Mouse (Mus musculus): ENCODE measurements around the gene 4933405L10Rik. TPM values are rescaled to one million over a fixed set of nuclear protein-coding genes. Genes with fewer than 3 reads are reported as not detected.

4933405L10Rik gene
- polyA plus RNA-seq (2014; fragmentation: Illumina TruSeq; extraction: RNeasy Lipid Tissue Mini Kit (QIAGEN cat#74804); ENCODE audit: low read depth, low replicate concordance), result 4.7 TPM

GRCm38 (mm10) chr8:105707498-105708403 is at the start of gene 4933405L10Rik, which contains the start of gene Enkd1:
TSS of gene 4933405L10Rik (plus strand) at chr8:105707655.
TSS of gene Enkd1 (minus strand) at chr8:105708210.

GRCm38 (mm10) chr8:105685796-105686308 is 21.6 kb upstream of the 4933405L10Rik start, which contains the start of gene Carmil2:
TSS of gene Carmil2 (plus strand) at chr8:105686274.

GRCm38 (mm10) chr8:105700966-105701824 is 6.3 kb upstream of the 4933405L10Rik start, which contains the start of the genes Acd and Pard6a:
TSS of gene Acd (minus strand) at chr8:105701102.
TSS of gene Pard6a (plus strand) at chr8:105701148.

GRCm38 (mm10) chr8:105758277-105759108 is 51.0 kb downstream of the 4933405L10Rik start, which contains the start of gene Gfod2:
TSS of gene Gfod2 (minus strand) at chr8:105758664.

Other genes with a start within 250 kb of the 4933405L10Rik start
- 0.20 TPM for gene Tppp3, start 236.1 kb upstream of the 4933405L10Rik start, polyA plus RNA-seq (2014; fragmentation: Illumina TruSeq; extraction: RNeasy Lipid Tissue Mini Kit (QIAGEN cat#74804); ENCODE audit: low read depth, low replicate concordance)
- gene Zdhhc1, start 210.8 kb upstream of the 4933405L10Rik start, polyA plus RNA-seq (2014; fragmentation: Illumina TruSeq; extraction: RNeasy Lipid Tissue Mini Kit (QIAGEN cat#74804); ENCODE audit: low read depth, low replicate concordance), result 4.0 TPM
- gene Hsd11b2, start 188.9 kb upstream of the 4933405L10Rik start, polyA plus RNA-seq (2014; fragmentation: Illumina TruSeq; extraction: RNeasy Lipid Tissue Mini Kit (QIAGEN cat#74804); ENCODE audit: low read depth, low replicate concordance), result 0.11 TPM
- 10.6 TPM for gene Atp6v0d1, start 141.6 kb upstream of the 4933405L10Rik start, polyA plus RNA-seq (2014; fragmentation: Illumina TruSeq; extraction: RNeasy Lipid Tissue Mini Kit (QIAGEN cat#74804); ENCODE audit: low read depth, low replicate concordance)
- gene Ripor1, start 102.4 kb upstream of the 4933405L10Rik start, polyA plus RNA-seq (2014; fragmentation: Illumina TruSeq; extraction: RNeasy Lipid Tissue Mini Kit (QIAGEN cat#74804); ENCODE audit: low read depth, low replicate concordance), result 0.38 TPM
- 31.2 TPM for gene Ctcf, start 71.1 kb upstream of the 4933405L10Rik start, polyA plus RNA-seq (2014; fragmentation: Illumina TruSeq; extraction: RNeasy Lipid Tissue Mini Kit (QIAGEN cat#74804); ENCODE audit: low read depth, low replicate concordance)
- not detected for gene Agrp, start 70.3 kb upstream of the 4933405L10Rik start, polyA plus RNA-seq (2014; fragmentation: Illumina TruSeq; extraction: RNeasy Lipid Tissue Mini Kit (QIAGEN cat#74804); ENCODE audit: low read depth, low replicate concordance)
- gene Carmil2, start 21.4 kb upstream of the 4933405L10Rik start, polyA plus RNA-seq (2014; fragmentation: Illumina TruSeq; extraction: RNeasy Lipid Tissue Mini Kit (QIAGEN cat#74804); ENCODE audit: low read depth, low replicate concordance), result 0.14 TPM
- gene Acd, start 6.6 kb upstream of the 4933405L10Rik start, polyA plus RNA-seq (2014; fragmentation: Illumina TruSeq; extraction: RNeasy Lipid Tissue Mini Kit (QIAGEN cat#74804); ENCODE audit: low read depth, low replicate concordance), result 3.0 TPM
- gene Pard6a, start 6.5 kb upstream of the 4933405L10Rik start, polyA plus RNA-seq (2014; fragmentation: Illumina TruSeq; extraction: RNeasy Lipid Tissue Mini Kit (QIAGEN cat#74804); ENCODE audit: low read depth, low replicate concordance), result 2.3 TPM
- gene Enkd1, start 555 bp downstream of the 4933405L10Rik start, polyA plus RNA-seq (2014; fragmentation: Illumina TruSeq; extraction: RNeasy Lipid Tissue Mini Kit (QIAGEN cat#74804); ENCODE audit: low read depth, low replicate concordance), result 5.3 TPM
- 0.24 TPM for gene Gfod2, start 51.0 kb downstream of the 4933405L10Rik start, polyA plus RNA-seq (2014; fragmentation: Illumina TruSeq; extraction: RNeasy Lipid Tissue Mini Kit (QIAGEN cat#74804); ENCODE audit: low read depth, low replicate concordance)
- 11.3 TPM for gene Ranbp10, start 119.7 kb downstream of the 4933405L10Rik start, polyA plus RNA-seq (2014; fragmentation: Illumina TruSeq; extraction: RNeasy Lipid Tissue Mini Kit (QIAGEN cat#74804); ENCODE audit: low read depth, low replicate concordance)
- 174 TPM for gene Tsnaxip1, start 120.1 kb downstream of the 4933405L10Rik start, polyA plus RNA-seq (2014; fragmentation: Illumina TruSeq; extraction: RNeasy Lipid Tissue Mini Kit (QIAGEN cat#74804); ENCODE audit: low read depth, low replicate concordance)
- gene Cenpt, start 145.6 kb downstream of the 4933405L10Rik start, polyA plus RNA-seq (2014; fragmentation: Illumina TruSeq; extraction: RNeasy Lipid Tissue Mini Kit (QIAGEN cat#74804); ENCODE audit: low read depth, low replicate concordance), result 1.8 TPM
- gene Thap11, start 147.5 kb downstream of the 4933405L10Rik start, polyA plus RNA-seq (2014; fragmentation: Illumina TruSeq; extraction: RNeasy Lipid Tissue Mini Kit (QIAGEN cat#74804); ENCODE audit: low read depth, low replicate concordance), result 5.0 TPM
- 31.1 TPM for gene Nutf2, start 152.9 kb downstream of the 4933405L10Rik start, polyA plus RNA-seq (2014; fragmentation: Illumina TruSeq; extraction: RNeasy Lipid Tissue Mini Kit (QIAGEN cat#74804); ENCODE audit: low read depth, low replicate concordance)
- 10.5 TPM for gene Edc4, start 173.2 kb downstream of the 4933405L10Rik start, polyA plus RNA-seq (2014; fragmentation: Illumina TruSeq; extraction: RNeasy Lipid Tissue Mini Kit (QIAGEN cat#74804); ENCODE audit: low read depth, low replicate concordance)
- not detected for gene Nrn1l, start 185.9 kb downstream of the 4933405L10Rik start, polyA plus RNA-seq (2014; fragmentation: Illumina TruSeq; extraction: RNeasy Lipid Tissue Mini Kit (QIAGEN cat#74804); ENCODE audit: low read depth, low replicate concordance)
- gene Pskh1, start 192.8 kb downstream of the 4933405L10Rik start, polyA plus RNA-seq (2014; fragmentation: Illumina TruSeq; extraction: RNeasy Lipid Tissue Mini Kit (QIAGEN cat#74804); ENCODE audit: low read depth, low replicate concordance), result 2.4 TPM
- not detected for gene Ctrl, start 226.2 kb downstream of the 4933405L10Rik start, polyA plus RNA-seq (2014; fragmentation: Illumina TruSeq; extraction: RNeasy Lipid Tissue Mini Kit (QIAGEN cat#74804); ENCODE audit: low read depth, low replicate concordance)
- 0.31 TPM for gene Psmb10, start 230.8 kb downstream of the 4933405L10Rik start, polyA plus RNA-seq (2014; fragmentation: Illumina TruSeq; extraction: RNeasy Lipid Tissue Mini Kit (QIAGEN cat#74804); ENCODE audit: low read depth, low replicate concordance)
- 0.31 TPM for gene Lcat, start 235.7 kb downstream of the 4933405L10Rik start, polyA plus RNA-seq (2014; fragmentation: Illumina TruSeq; extraction: RNeasy Lipid Tissue Mini Kit (QIAGEN cat#74804); ENCODE audit: low read depth, low replicate concordance)

Data from testis, adult 10 weeks (tissue).